Mouse (Mus musculus): ENCODE results near the gene Actn3. TPM values are rescaled to one million over a fixed set of nuclear protein-coding genes. Genes with fewer than 3 reads are reported as not detected.
"Not testable (repeated sequence)": the region's sequence is repeated elsewhere in the genome, so short reads cannot be mapped to it uniquely, and the experiment has no call there.

Gene Actn3
- polyA plus RNA-seq, 1 experiment from 2014 or later: 3.1 TPM

DNA sequence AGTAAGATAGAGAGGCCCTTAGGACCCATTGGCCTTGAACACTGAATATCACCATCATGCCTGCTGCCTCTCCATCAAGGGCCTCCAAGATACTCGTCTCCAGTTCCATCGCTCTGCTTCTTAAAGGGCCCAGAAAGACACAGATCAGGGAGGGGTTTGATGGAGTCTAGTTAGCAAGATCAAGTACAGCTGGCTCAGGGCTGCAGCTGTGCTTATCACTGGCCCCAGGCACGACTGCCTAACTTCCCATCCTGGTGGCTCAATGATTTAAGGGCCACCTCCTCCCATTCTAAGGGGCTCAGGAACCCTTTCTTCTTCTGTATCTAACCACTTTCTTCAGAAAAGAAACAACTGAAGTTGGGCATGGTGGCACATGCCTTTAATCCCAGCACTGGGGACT is 14.1 kb upstream of the Actn3 start:
- Histone ChIP-seq H3K27ac (replicated peaks) (no peak overlapping the region), H3K27me3 (no peaks in the 10 kb centered on the region), H3K4me1 (replicated peaks) (0 out of 2 replicates have a peak, but pooled peaks cover 5% of the 10 kb centered on the region), H3K9me3 (no peaks in the 10 kb centered on the region), H3K4me3 (no peak overlapping the region), H3K36me3 (peaks cover 70% of the 10 kb centered on the region), H3K9ac (no peak overlapping the region), H3K4me2 (no peak overlapping the region)
- 81% methylated on average over 3 of the region's 3 CpGs for WGBS
- ATAC-seq (ENCODE audit: low read depth): no peak

DNA sequence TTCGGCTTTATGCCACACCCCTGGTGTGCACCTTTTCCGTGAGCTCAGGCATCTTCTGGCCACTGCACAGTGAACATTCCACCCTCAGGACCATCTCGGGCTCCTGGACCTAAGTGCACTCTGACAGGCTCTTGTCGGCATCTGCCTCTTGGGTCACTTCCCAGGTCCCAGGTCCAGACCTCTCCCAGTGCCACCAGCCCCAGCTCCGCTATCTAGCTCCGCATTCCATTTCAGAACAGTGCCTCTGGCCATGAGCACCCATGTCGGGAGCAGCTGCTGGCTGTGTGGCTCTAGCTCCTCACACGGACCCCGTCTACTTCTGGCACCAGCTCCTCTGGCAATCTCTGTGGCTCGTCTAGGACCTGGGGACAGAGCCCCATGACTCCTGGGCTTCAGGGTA is 12.1 kb upstream of the Actn3 start:
- Histone ChIP-seq H3K4me3 (no peak overlapping the region), H3K9me3 (no peaks in the 10 kb centered on the region), H3K4me1 (replicated peaks) (0 out of 2 replicates have a peak, but pooled peaks cover 5% of the 10 kb centered on the region), H3K9ac (no peak overlapping the region), H3K4me2 (no peak overlapping the region), H3K27ac (replicated peaks) (no peak overlapping the region), H3K36me3 (peaks cover 59% of the 10 kb centered on the region), H3K27me3 (no peaks in the 10 kb centered on the region)
- ATAC-seq (ENCODE audit: low read depth): no peak
- 90% methylated on average over 10 of the region's 10 CpGs for WGBS

DNA sequence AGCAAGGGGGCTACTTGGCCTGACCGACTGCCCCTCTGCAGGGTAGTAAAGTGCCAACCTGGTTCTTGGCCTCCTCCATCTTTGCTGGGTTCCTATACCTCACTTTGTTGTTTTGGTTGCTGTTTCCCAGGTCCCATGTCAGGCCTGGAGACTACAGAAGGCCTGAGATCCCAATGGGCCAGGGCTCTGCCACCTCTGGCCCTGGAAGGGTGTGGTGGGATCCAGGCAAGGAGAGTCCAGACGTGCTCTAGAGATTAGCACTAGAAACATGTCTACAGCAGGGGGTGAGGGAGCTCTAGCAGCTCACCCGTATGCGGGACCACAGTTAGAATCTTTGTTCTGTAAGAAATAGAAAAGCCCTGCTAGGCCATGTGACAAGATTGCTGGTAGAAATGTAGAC is 6.3 kb upstream of the Actn3 start:
- Histone ChIP-seq H3K27me3 (no peaks in the 10 kb centered on the region), H3K4me1 (replicated peaks) (peaks cover 20% of the 10 kb centered on the region), H3K4me2 (no peak overlapping the region), H3K36me3 (peaks cover 20% of the 10 kb centered on the region), H3K9ac (no peak overlapping the region), H3K27ac (replicated peaks) (no peak overlapping the region), H3K4me3 (no peak overlapping the region), H3K9me3 (no peaks in the 10 kb centered on the region)
- ATAC-seq (ENCODE audit: low read depth): no peak
- 83% methylated on average over 4 of the region's 4 CpGs for WGBS

DNA sequence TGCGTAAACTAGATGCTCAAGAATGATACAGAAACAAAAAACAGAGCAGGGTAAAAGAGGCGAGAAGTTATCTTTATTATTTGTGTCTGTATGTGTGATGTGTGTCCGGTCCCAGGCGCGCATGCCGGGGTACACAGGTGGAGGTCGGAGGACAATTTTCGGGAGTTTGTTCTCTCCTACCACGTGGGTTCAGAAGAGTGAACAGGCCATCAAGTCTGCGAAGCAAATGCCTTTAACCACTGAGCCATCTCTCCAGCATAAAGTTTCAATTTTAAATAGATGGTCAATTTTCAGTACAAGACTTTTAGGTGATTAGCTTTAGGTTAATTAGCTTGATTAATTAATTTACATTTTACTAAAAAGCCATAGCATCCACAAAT is 1.6 kb upstream of the Actn3 start:
- no peak overlapping the region for H3K27ac ChIP-seq (replicated peaks)
- peaks cover 24% of the 10 kb centered on the region for H3K4me1 ChIP-seq (replicated peaks)
- peak overlapping the region; percentile 84 for H3K4me2 ChIP-seq
- peak overlapping the region; percentile 93 for H3K9ac ChIP-seq
- H3K27me3 ChIP-seq: peaks cover 6% of the 10 kb centered on the region; the same call in 1 of the 2 replicates
- H3K9me3 ChIP-seq: no peaks in the 10 kb centered on the region
- ATAC-seq (ENCODE audit: low read depth): no peak
- H3K4me3 ChIP-seq: peak overlapping the region; percentile 91
- H3K36me3 ChIP-seq: 0 out of 2 replicates have a peak, but pooled peaks cover 15% of the 10 kb centered on the region
- WGBS: 69% methylated on average over 10 of the region's 10 CpGs

DNA sequence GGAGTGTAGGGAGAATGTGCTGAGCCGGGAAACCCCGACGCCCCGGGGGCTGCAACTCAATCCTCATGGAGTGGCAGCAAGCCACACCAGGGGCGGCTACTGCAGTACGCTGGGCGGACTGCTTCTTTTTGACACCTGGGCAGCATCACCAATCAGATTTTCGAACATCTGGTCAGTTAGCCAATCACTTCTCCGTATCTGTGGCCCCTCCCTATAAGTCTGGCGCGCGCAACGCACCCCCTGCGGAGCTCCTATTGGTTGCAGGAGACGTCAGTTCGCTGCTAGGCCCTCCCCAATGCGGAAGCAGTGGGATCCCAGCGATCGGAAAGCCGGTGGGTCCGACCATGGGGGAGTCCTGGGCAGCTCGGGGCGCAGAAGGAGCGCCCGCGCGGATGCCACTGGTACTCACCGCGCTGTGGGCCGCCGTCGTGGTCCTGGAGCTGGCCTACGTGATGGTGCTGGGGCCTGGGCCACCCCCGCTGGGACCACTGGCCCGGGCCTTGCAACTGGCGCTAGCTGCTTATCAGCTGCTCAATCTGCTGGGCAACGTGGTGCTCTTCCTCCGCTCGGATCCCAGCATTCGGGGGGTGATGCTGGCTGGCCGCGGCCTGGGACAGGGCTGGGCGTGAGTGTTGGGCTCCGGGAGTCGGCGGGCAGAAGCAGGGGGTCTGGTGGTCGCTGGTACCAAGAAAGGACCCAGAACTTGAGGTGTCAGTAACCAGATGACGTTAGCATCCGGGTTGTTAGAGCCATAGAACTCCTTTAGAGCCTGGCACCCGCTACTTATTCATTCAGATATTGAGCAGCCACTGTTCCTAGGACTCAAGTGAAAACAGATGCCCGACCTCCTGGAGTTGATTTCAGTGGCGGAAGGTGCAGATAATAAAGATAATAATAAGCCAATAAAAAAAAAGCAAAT is 955 bp upstream of the Actn3 start, which contains the start of gene Zdhhc24:
TSS of gene Zdhhc24 (plus strand) at position 264 of the 919 bp plus-strand sequence.
- WGBS: 2% methylated on average over 52 of the region's 52 CpGs
- Histone ChIP-seq H3K9ac (peak within 1 kb of the TSS; percentile 93), H3K4me1 (replicated peaks) (peaks cover 24% of the 10 kb centered on the region), H3K27ac (replicated peaks) (peak within 1 kb of the TSS; percentile 80), H3K4me2 (peak within 1 kb of the TSS; percentile 84), H3K9me3 (no peaks in the 10 kb centered on the region), H3K4me3 (peak within 1 kb of the TSS; percentile 91), H3K36me3 (0 out of 2 replicates have a peak, but pooled peaks cover 9% of the 10 kb centered on the region), H3K27me3 (peaks cover 6% of the 10 kb centered on the region; the same call in 1 of the 2 replicates)
- peak; percentile 98 for ATAC-seq (ENCODE audit: low read depth)

DNA sequence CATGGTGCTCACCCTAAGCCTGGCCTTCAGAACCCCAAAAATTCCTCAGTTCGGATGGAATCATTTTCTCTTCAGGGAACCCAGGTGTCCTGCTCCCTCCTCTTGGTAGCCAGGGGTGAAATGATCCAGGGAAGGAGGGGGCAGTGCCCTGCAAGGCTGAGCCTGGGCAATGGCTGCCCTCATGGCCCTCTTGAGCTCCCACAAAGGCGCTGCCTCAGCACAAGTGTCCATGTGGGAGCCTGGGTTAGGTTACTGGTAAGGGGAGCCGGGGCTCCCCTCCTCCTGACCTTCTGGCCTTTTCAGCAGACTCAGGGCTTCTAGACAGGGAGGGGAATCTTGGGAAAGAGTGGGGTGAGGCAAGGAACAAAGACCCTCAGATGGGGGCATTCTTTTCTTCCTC is 954 bp downstream of the Actn3 start:
- ATAC-seq (ENCODE audit: low read depth): no peak
- Histone ChIP-seq H3K27ac (replicated peaks) (no peak overlapping the region), H3K4me1 (replicated peaks) (peaks cover 24% of the 10 kb centered on the region), H3K27me3 (peaks cover 6% of the 10 kb centered on the region; the same call in 1 of the 2 replicates), H3K36me3 (0 out of 2 replicates have a peak, but pooled peaks cover 4% of the 10 kb centered on the region), H3K4me3 (no peak overlapping the region), H3K9ac (no peak overlapping the region), H3K9me3 (no peaks in the 10 kb centered on the region), H3K4me2 (no peak overlapping the region)
- WGBS: 78% methylated on average over 3 of the region's 3 CpGs

DNA sequence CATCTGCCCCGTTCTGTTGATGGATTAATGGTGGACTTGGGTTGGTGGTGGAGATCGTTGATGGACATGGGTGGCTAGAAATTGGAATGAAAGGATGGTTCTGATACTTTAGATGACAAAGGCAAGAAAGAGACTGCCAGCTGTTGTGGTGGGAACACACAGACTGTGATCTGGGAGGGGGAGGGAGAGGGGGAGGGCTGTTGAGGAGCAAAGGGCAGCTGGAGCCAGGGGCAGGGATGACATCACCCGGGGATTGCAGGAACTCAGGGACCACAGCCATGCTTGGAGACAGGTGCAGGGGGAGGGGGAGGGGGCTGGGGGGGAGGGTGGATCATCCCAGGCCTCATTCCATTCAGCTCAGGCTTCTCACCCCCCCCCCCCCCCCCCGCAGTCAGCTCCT is 1.5 kb downstream of the Actn3 start:
- ATAC-seq (ENCODE audit: low read depth): no peak

DNA sequence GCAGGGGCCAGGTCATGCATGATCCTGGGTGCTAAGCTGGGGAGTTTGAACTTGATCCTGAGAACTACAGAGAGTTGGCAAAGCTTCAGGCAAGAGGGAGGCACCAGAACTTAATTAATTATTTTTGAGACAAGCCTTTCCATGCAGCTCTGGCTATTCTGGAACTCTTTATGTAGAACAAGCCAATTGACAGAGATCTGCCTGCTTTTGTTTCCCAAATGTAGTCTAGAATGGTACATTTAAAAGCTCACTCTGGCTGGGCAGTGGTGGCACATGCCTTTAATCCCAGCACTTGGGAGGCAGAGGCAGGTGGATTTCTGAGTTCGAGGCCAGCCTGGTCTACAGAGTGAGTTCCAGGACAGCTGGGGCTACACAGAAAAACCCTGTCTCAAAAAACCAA is 3.1 kb downstream of the Actn3 start:
- H3K4me3 ChIP-seq; H3K4me2 ChIP-seq; H3K27me3 ChIP-seq; H3K36me3 ChIP-seq; H3K27ac ChIP-seq (replicated peaks); H3K9me3 ChIP-seq; ATAC-seq (ENCODE audit: low read depth); H3K9ac ChIP-seq: not testable (repeated sequence)
- H3K4me1 ChIP-seq (replicated peaks): peaks cover 16% of the 10 kb centered on the region
- 83% methylated on average over 1 of the region's 1 CpGs for WGBS

More for the DNA sequence above, 1.5 kb downstream of the Actn3 start:
- H3K9me3 ChIP-seq: no peaks in the 10 kb centered on the region
- WGBS: 47% methylated on average over 4 of the region's 4 CpGs
- peaks cover 24% of the 10 kb centered on the region for H3K4me1 ChIP-seq (replicated peaks)
- H3K27me3 ChIP-seq: peaks cover 6% of the 10 kb centered on the region; the same call in 1 of the 2 replicates
- no peak overlapping the region for H3K27ac ChIP-seq (replicated peaks)
- no peak overlapping the region for H3K4me2 ChIP-seq
- H3K36me3 ChIP-seq: 0 out of 2 replicates have a peak, but pooled peaks cover 1% of the 10 kb centered on the region
- H3K4me3 ChIP-seq: no peak overlapping the region
- H3K9ac ChIP-seq: no peak overlapping the region

DNA sequence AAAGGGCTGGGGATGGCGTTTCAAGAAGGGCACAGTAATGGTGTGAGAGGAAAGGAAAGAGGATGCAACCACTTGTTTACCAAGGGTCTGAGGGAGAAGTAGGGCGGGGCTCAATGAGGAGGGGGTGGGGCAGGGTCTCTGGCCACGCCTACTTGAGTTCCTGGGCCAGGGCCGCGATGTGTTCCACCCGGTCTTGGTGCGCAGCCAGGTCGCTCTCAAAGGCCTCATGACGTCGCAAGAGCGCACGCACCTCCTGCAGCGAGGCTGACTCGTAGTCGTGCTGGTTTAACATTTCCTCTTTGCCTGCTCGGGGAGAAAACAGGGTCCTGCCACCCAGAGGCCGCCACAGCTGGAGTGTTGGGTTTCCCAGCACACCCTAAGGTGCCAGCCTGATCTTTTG is 12.6 kb downstream of the Actn3 start:
- Histone ChIP-seq H3K4me1 (replicated peaks) (peaks cover 4% of the 10 kb centered on the region; the same call in 1 of the 2 replicates), H3K4me2 (peak overlapping the region; percentile 28), H3K9ac (0 out of 2 replicates have a peak overlapping the region, but pooled peaks have one; percentile 34), H3K27me3 (peaks cover 18% of the 10 kb centered on the region), H3K36me3 (peaks cover 15% of the 10 kb centered on the region), H3K27ac (replicated peaks) (no peak overlapping the region), H3K9me3 (no peaks in the 10 kb centered on the region), H3K4me3 (no peak overlapping the region)
- 9% methylated on average over 17 of the region's 17 CpGs for WGBS
- ATAC-seq (ENCODE audit: low read depth): no peak

DNA sequence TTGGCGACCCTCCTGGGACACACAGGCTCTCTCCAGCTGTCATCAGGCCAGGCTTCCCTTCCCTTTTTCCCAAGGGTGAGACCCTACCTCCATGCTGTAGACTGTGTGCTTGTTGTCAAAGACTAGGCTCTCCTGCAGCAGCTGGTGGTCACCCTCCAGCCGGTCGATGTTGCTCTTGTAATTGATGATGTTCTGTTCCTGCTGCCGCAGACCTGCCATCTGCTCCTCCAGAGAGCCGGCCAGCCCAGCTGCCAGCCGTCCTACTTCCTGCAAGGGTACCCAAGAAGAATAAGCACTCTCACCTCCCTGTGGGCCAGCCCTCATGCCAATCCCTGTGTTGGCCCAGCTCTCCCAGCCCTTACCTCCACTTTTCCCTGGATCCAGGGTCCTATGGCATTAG is 14.7 kb downstream of the Actn3 start:
- Histone ChIP-seq H3K9ac (no peak overlapping the region), H3K4me3 (no peak overlapping the region), H3K36me3 (peaks cover 24% of the 10 kb centered on the region), H3K27ac (replicated peaks) (peak overlapping the region; percentile 49; the same call in 1 of the 2 replicates), H3K27me3 (peaks cover 18% of the 10 kb centered on the region), H3K9me3 (no peaks in the 10 kb centered on the region), H3K4me1 (replicated peaks) (peaks cover 4% of the 10 kb centered on the region; the same call in 1 of the 2 replicates), H3K4me2 (no peak overlapping the region)
- 38% methylated on average over 6 of the region's 6 CpGs for WGBS
- ATAC-seq (ENCODE audit: low read depth): 0 out of 2 replicates have a peak, but pooled peaks have one; percentile 27

DNA sequence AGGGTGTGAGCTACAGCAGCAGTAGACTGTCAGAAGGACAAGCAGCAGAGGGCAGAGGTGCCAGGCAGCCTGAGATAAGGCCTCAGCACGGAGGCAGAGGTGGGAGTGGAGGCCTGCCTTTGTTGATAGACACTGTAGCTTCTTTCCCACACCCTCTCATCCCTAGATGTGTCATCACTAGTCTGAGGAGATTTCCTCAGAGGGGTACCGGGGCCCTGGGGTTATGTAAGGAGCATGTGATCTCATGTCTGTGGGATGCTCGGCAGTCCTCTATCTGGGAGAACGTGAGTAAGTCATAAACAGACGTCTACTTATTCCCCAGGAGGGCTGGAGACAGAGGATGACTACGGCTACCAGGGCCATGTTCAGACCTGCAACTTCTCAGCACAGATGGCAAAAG is 18.6 kb downstream of the Actn3 start:
- no peak for ATAC-seq (ENCODE audit: low read depth)
- H3K9me3 ChIP-seq: no peaks in the 10 kb centered on the region
- H3K4me1 ChIP-seq (replicated peaks): peaks cover 16% of the 10 kb centered on the region
- no peak overlapping the region for H3K4me2 ChIP-seq
- no peak overlapping the region for H3K4me3 ChIP-seq
- no peaks in the 10 kb centered on the region for H3K27me3 ChIP-seq
- H3K36me3 ChIP-seq: peaks cover 30% of the 10 kb centered on the region
- no peak overlapping the region for H3K9ac ChIP-seq
- no peak overlapping the region for H3K27ac ChIP-seq (replicated peaks)
- 78% methylated on average over 6 of the region's 6 CpGs for WGBS

DNA sequence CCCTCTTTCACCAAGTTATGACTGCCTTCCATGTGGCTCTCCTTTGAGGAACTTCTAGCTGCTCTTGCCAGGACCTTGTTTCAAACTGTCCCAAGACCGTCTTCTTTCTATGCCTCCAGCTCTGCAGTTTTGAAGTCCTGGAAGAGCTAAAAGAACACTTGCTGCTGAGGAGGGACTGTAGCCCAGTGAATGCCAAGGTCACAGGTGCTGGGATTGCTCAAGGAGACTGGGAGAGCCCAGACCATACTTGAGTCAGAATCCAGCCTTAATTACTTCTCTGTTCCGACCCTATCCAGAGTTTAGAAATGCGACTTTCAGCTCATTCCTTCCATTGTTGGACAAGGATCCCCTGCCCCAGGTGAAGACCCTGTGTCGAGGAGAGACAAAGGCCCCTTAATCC is 21.8 kb downstream of the Actn3 start:
- Histone ChIP-seq H3K4me3 (peak overlapping the region; percentile 68), H3K4me1 (replicated peaks) (peaks cover 16% of the 10 kb centered on the region), H3K36me3 (peaks cover 22% of the 10 kb centered on the region), H3K4me2 (peak overlapping the region; percentile 97), H3K9ac (peak overlapping the region; percentile 88), H3K9me3 (no peaks in the 10 kb centered on the region), H3K27me3 (no peaks in the 10 kb centered on the region), H3K27ac (replicated peaks) (no peak overlapping the region)
- no peak for ATAC-seq (ENCODE audit: low read depth)
- 78% methylated on average over 4 of the region's 4 CpGs for WGBS
